Mouse (Mus musculus): Measurements from ENCODE around the gene Ank. TPM values are rescaled to one million over a fixed set of nuclear protein-coding genes. Genes with fewer than 3 reads are reported as not detected.
A peak's percentile ranks its signal among the peaks of the same experiment; 100 is the strongest.

The Ank gene
- polyA plus RNA-seq, 1 experiment from 2014 or later = 13.2 TPM

GRCm38 (mm10) chr15:27503801-27504730 is 37.6 kb downstream of the Ank start:
- peaks cover 31% of the 10 kb centered on the region for H3K4me1 ChIP-seq (replicated peaks)
- no peak overlapping the region for H3K9ac ChIP-seq
- no peak overlapping the region for H3K27ac ChIP-seq
- H3K4me3 ChIP-seq = no peak overlapping the region
- no peak overlapping the region for H3K4me2 ChIP-seq
- no peaks in the 10 kb centered on the region for H3K27me3 ChIP-seq
- H3K9me3 ChIP-seq = no peaks in the 10 kb centered on the region
- 67% methylated on average over 20 of the region's 20 CpGs for WGBS
- no peaks in the 10 kb centered on the region for H3K36me3 ChIP-seq
- ATAC-seq (ENCODE audit: low FRiP score) = no peak

- no peak overlapping the region for H3K4me3 ChIP-seq
- ATAC-seq (ENCODE audit: low FRiP score) = no peak
- H3K36me3 ChIP-seq = no peaks in the 10 kb centered on the region
- H3K4me1 ChIP-seq (replicated peaks) = peaks cover 31% of the 10 kb centered on the region
- no peaks in the 10 kb centered on the region for H3K27me3 ChIP-seq
- no peak overlapping the region for H3K9ac ChIP-seq
- no peak overlapping the region for H3K4me2 ChIP-seq
- 60% methylated on average over 5 of the region's 5 CpGs for WGBS
- H3K9me3 ChIP-seq = no peaks in the 10 kb centered on the region
- no peak overlapping the region for H3K27ac ChIP-seq
Observed at GRCm38 (mm10) chr15:27506127-27506886, 39.8 kb downstream of the Ank start.

DNA sequence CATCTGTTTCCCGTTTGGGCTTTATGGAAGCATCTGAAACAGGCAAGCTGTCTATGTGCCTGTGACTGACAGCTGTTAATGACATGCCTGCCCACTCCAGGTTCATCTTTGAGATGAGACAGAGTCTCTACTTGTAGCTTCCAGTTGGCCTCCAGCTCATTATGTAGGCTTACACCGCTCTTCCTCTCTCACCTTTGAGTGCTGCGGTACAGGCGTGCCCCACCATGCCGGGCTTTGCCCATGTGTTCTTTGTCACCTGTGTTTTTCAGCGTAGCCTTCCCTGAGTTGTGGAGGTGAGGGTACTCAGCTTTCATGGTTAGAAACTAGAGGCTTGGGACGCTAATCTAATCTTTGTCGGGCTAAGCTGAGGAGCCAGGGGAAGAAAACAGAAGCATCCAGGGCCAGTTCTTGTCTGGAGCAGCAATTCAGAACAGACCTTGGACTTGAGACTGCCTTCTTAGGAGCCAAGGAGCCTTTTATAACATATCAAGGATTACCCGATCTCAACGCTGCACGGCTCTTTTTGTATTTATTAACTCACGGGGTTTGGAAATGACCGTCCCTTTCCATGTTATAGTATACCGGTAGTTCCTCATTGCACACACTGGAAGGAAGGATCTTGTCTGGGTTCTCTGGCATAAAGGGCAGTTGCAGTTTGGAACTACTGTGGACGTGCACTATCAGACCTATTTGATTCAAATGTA is 40.6 kb downstream of the Ank start:
- Histone ChIP-seq H3K27me3 (no peaks in the 10 kb centered on the region), H3K4me1 (replicated peaks) (peaks cover 36% of the 10 kb centered on the region), H3K4me2 (no peak overlapping the region), H3K27ac (no peak overlapping the region), H3K9me3 (no peaks in the 10 kb centered on the region), H3K36me3 (no peaks in the 10 kb centered on the region), H3K9ac (no peak overlapping the region), H3K4me3 (no peak overlapping the region)
- no peak for ATAC-seq (ENCODE audit: low FRiP score)
- 94% methylated on average over 15 of the region's 15 CpGs for WGBS

DNA sequence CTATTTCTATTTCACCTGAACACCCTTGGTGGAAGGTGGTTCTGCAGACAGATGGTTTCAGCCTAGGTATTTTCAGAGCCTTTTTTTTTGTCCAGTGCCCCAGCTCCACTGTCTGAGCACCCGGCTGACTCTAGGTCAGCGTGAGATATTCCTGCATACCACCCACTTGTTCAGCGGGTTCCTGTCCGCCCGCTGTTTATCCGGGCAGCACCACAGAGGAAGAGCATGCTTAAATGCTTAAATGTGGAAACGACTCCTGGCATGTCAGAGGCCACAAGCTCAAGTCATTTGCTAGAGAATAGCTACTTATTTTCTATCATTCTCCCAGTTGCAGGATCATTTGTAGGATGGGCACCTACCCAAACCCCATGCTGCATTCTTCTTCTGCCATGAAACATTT is 41.7 kb downstream of the Ank start:
- H3K4me3 ChIP-seq = no peak overlapping the region
- WGBS = 88% methylated on average over 7 of the region's 7 CpGs

DNA sequence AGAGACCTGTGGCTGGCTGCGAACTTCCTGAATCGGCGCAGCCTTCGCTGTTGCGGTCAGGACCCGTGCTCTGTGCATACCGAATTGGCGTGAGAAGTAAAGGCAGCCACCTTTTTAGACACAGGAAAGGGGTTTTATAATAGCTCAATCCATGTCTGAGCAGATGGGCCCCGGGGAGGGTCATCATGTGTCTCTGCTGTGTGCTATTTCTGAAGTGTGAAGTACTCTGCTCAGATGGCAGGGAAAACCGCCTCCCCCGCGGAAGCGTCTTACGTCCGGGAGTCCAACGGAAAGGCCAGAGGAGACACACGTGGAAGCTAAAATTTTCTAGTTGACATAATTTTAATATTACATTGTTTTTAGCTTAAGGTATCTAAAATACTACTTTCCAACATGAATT is 42.5 kb downstream of the Ank start:
- no peak overlapping the region for H3K4me3 ChIP-seq
- no peak overlapping the region for H3K4me2 ChIP-seq
- no peaks in the 10 kb centered on the region for H3K36me3 ChIP-seq
- ATAC-seq (ENCODE audit: low FRiP score) = no peak
- H3K9me3 ChIP-seq = no peaks in the 10 kb centered on the region
- no peak overlapping the region for H3K9ac ChIP-seq
- no peaks in the 10 kb centered on the region for H3K27me3 ChIP-seq
- WGBS = 94% methylated on average over 17 of the region's 17 CpGs
- peaks cover 33% of the 10 kb centered on the region for H3K4me1 ChIP-seq (replicated peaks)
- H3K27ac ChIP-seq = no peak overlapping the region

More for the DNA sequence above, 41.7 kb downstream of the Ank start:
- Histone ChIP-seq H3K4me1 (replicated peaks) (peaks cover 35% of the 10 kb centered on the region), H3K27ac (no peak overlapping the region), H3K36me3 (no peaks in the 10 kb centered on the region), H3K9ac (no peak overlapping the region), H3K27me3 (no peaks in the 10 kb centered on the region), H3K9me3 (no peaks in the 10 kb centered on the region), H3K4me2 (no peak overlapping the region)
- no peak for ATAC-seq (ENCODE audit: low FRiP score)

DNA sequence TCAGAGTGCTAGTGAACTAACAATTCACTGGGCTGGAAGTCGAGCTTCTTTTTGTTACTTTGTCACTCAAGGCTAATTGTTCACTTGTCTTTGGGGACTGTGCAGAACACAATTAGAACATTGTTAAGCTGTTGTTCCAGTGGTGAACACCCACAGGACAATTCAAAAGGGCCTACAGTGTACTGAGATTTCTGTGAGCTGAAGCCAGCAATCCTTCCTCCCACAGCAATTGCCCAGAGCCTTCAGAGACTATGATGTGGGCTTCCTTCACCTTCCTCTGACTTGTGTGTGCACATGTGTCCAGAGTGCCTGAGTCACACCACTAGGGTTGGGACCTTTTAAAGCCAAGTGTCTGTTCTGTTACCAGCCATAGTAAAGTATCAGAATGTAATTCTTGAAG is 50.5 kb downstream of the Ank start:
- Histone ChIP-seq H3K27me3 (no peaks in the 10 kb centered on the region), H3K4me1 (replicated peaks) (peaks cover 30% of the 10 kb centered on the region), H3K9me3 (no peaks in the 10 kb centered on the region), H3K36me3 (peaks cover 3% of the 10 kb centered on the region; the same call in 1 of the 2 replicates), H3K9ac (no peak overlapping the region), H3K27ac (0 out of 2 replicates have a peak overlapping the region, but pooled peaks have one; percentile 35), H3K4me3 (no peak overlapping the region), H3K4me2 (no peak overlapping the region)
- no peak for ATAC-seq (ENCODE audit: low FRiP score)
- 15% methylated on average over 1 of the region's 1 CpGs for WGBS

DNA sequence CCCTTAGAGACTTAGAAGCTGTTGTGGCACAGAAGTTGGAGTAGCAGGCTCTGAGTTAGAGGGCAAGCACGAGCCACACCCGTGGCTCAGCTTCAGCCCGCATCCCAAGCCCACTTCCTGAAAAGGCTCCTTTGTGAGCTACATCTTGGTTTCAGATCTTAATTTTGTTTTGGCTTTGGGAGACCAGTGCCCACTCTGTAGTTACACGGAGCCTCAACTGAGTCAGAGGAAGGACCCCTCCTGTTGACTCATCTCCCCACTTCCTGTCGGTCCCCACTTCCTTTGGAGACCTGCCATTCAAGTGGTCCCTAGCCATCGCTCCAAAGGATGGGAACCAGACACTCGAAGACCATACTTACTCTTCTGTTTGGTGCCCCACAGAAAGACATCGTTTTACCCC is 51.5 kb downstream of the Ank start:
- WGBS = 81% methylated on average over 8 of the region's 8 CpGs
- Histone ChIP-seq H3K4me1 (replicated peaks) (peaks cover 24% of the 10 kb centered on the region), H3K36me3 (peaks cover 3% of the 10 kb centered on the region; the same call in 1 of the 2 replicates), H3K9me3 (no peaks in the 10 kb centered on the region), H3K4me2 (no peak overlapping the region), H3K4me3 (no peak overlapping the region), H3K27me3 (no peaks in the 10 kb centered on the region), H3K27ac (no peak overlapping the region), H3K9ac (no peak overlapping the region)
- no peak for ATAC-seq (ENCODE audit: low FRiP score)

DNA sequence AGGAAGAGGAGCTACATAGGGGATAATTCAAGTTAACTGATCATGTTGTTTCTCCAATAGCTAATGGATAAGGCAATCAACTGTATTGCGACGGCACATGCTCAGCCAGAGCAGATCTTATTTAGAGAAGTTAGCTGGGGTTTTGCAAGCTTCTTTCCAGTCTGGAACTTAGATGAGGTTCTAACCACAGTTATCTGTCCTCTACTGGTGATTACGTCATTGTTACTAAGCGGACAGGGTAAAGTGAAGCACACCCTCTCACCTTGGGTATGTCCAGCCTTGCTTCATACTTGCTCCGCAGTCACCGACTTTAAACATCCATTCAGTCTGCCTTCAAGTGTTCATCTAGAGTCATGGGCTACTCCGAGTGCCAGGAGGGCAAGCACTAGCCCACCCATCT is 53.4 kb downstream of the Ank start:
- peaks cover 27% of the 10 kb centered on the region for H3K4me1 ChIP-seq (replicated peaks)
- no peaks in the 10 kb centered on the region for H3K9me3 ChIP-seq
- no peak overlapping the region for H3K4me2 ChIP-seq
- H3K27ac ChIP-seq = no peak overlapping the region
- WGBS = 93% methylated on average over 7 of the region's 7 CpGs
- no peaks in the 10 kb centered on the region; the same call in 1 of the 2 replicates for H3K36me3 ChIP-seq
- no peaks in the 10 kb centered on the region for H3K27me3 ChIP-seq
- no peak for ATAC-seq (ENCODE audit: low FRiP score)
- no peak overlapping the region for H3K4me3 ChIP-seq
- H3K9ac ChIP-seq = no peak overlapping the region

DNA sequence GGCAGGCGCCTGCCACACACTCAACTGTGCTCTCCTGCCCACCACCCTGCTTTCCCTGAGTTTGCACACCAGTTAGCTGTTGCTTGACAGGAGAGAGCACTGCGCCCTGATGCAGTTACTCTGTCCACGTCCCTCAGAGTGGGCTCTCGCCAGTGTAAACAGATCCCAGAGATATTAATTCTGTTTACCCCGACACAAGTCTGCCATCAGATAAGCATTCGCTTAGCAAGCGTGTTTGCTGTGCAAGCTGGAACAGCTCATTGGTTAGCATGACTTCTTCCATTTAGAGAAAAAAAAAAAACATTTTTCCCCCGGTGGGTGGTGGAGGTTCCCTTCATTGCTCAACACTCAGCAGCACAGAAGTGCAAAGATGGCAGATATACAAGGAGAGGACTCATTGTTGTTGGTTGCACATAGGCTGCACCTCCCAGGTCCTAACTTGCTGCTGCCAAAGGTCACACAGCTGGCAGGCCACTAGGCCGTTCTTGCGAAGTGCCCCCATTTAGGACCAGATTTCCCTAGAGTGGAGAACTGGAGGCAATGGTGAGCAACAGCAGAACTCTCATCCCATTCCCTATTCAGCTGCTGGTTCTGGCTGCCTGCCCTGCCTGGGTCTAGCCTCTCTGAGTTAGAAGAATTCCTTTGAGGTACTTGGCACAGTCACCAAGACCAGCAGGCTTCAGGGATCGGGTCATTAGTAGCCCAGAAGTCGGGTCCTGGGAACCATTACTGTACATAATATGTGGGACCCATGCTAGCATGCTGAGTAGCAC is 58.9 kb downstream of the Ank start:
- no peak for ATAC-seq (ENCODE audit: low FRiP score)
- no peak overlapping the region for H3K4me2 ChIP-seq
- H3K9me3 ChIP-seq = no peaks in the 10 kb centered on the region
- no peaks in the 10 kb centered on the region for H3K27me3 ChIP-seq
- no peak overlapping the region for H3K4me3 ChIP-seq
- peak overlapping the region; percentile 60 for H3K27ac ChIP-seq
- H3K36me3 ChIP-seq = no peaks in the 10 kb centered on the region
- H3K9ac ChIP-seq = no peak overlapping the region
- peaks cover 20% of the 10 kb centered on the region for H3K4me1 ChIP-seq (replicated peaks)
- 78% methylated on average over 12 of the region's 12 CpGs for WGBS

- no peak for ATAC-seq (ENCODE audit: low FRiP score)
- Histone ChIP-seq H3K27ac (no peak overlapping the region), H3K27me3 (no peaks in the 10 kb centered on the region), H3K4me1 (replicated peaks) (peaks cover 20% of the 10 kb centered on the region), H3K4me2 (no peak overlapping the region), H3K36me3 (no peaks in the 10 kb centered on the region), H3K9ac (no peak overlapping the region), H3K9me3 (no peaks in the 10 kb centered on the region), H3K4me3 (no peak overlapping the region)
- WGBS = 90% methylated on average over 4 of the region's 4 CpGs
Observed at GRCm38 (mm10) chr15:27528896-27529295, 62.4 kb downstream of the Ank start.

DNA sequence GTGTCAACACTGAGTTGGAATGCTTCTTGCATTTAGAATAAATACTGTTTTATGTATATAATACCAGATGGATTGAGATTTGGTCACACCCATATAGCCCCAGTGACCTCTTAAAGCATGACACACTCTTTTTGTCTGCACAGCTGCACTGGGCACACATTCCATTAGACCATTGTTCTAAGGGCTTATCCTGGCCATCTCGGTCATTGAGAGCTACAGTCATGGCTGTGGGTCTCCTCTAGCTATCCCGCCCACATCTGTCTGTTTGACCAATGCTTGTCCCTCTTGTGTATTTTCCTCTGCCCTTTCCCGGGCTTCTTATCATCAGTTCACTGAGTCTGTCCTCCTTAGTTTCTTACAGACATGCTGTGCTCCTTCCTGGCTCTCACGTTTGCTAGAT is 63.5 kb downstream of the Ank start:
- H3K4me3 ChIP-seq = no peak overlapping the region
- H3K9ac ChIP-seq = no peak overlapping the region
- WGBS = 50% methylated on average over 4 of the region's 4 CpGs
- no peaks in the 10 kb centered on the region for H3K9me3 ChIP-seq
- no peaks in the 10 kb centered on the region for H3K27me3 ChIP-seq
- no peaks in the 10 kb centered on the region for H3K36me3 ChIP-seq
- ATAC-seq (ENCODE audit: low FRiP score) = no peak
- H3K4me2 ChIP-seq = no peak overlapping the region
- no peak overlapping the region for H3K27ac ChIP-seq
- H3K4me1 ChIP-seq (replicated peaks) = peaks cover 9% of the 10 kb centered on the region

All from hindbrain, embryonic 13.5 days (tissue).